Mouse (Mus musculus) layer of hippocampus, adult 2 months (tissue): ENCODE data around the gene Syne3. TPM values are rescaled to one million over a fixed set of nuclear protein-coding genes. Genes with fewer than 3 reads are reported as not detected.

Experiments
- DNase-seq, 2 experiments: peaks; one replicate each; pipeline ENCODE4 v3.0.0; 2022; ENCODE audit warnings: low spot score in 2 of 2
- H3K27ac ChIP-seq: fragments of 200-600 bp; 2 replicates; pipeline ENCODE4 v1.8.1; 2022
- H3K4me3 ChIP-seq: fragments of 200-600 bp; 2 replicates; pipeline ENCODE4 v1.8.1; 2022; ENCODE audit warnings: mild to moderate bottlenecking
- CTCF ChIP-seq: fragments of 200-600 bp; conservative IDR thresholded peaks from 2 replicates; pipeline ENCODE4 v1.8.1; 2022; ENCODE audit warnings: antibody characterized with exemption, mild to moderate bottlenecking, moderate library complexity
- total RNA-seq, 2 experiments: library from RNA; stranded (reverse); gene quantifications; 2 replicates each; pipeline ENCODE4 v1.2.3; 2021

Gene Syne3
- total RNA-seq, 2 experiments from 2014 or later = 1.7 to 1.8 TPM

DNA sequence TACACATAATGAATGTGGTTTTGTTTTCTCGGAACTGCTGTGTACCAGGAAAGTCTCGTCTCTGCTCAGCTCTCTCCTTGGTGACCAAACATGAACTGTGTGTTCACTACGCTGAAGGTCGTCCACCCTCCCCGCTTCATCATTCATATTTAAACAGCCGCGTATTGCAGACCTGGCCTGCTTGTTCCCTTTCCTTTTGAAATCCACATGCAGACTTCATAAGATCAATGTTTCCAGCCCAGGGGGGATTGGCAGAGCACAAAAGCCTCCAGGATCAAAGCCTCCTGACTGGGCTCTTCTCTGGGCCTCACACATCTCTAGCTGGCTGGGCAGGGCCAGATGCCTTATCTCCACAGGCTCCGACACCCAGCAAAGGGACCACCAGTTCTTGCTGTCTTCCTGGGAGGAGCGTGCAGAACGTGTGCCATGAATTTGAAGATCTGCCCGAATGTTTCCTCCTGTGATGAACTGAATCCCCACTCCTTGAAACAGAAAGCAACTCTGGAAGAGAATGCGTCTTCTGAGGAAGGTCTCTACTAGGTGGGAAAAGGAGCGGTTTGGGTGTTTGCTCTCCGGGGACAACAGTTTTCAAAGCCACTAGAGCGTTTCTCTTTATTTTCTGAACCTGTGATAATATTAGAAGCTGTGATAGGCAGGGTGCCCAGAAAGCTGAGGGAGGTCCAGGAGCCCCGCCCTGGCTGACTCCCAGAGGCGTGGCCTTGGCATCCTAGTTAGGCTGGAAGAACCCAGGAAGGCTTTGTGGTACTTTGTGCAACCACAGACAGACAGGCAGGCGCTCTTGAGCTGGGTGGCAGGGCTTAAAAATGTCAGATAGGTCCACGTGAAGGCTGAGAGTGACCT lies 10.0 kb upstream of the Syne3 start:
- no peak overlapping the region; the same call in 1 of the 2 replicates for H3K4me3 ChIP-seq
- peak overlapping the region; percentile 72 for H3K27ac ChIP-seq
- peak; percentile 24; the same call in 1 of the 2 replicates for TF ChIP-seq CTCF
- no peak for DNase-seq

DNA sequence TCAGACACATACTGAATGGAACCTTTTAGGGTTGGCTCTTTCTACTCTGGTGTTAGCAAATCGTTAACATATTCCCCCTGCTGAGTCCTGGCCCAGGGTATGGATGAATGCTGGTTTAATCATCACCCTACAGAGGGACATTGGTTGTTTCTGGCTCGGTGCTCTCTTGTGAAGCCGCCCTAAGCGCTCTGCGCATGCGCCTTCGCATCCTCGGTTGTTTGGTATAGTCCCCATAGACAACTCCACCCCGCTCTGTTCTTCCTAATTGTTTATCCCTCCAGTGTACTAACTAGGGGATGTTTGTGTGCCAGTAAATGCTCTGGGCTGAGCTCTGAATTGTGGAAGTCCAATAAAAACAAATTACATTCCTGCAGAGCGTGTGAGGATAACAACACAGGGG lies 7.0 kb upstream of the Syne3 start:
- H3K4me3 ChIP-seq = no peak overlapping the region
- TF ChIP-seq CTCF = no peak
- peak overlapping the region; percentile 78 for H3K27ac ChIP-seq
- DNase-seq = no peak

DNA sequence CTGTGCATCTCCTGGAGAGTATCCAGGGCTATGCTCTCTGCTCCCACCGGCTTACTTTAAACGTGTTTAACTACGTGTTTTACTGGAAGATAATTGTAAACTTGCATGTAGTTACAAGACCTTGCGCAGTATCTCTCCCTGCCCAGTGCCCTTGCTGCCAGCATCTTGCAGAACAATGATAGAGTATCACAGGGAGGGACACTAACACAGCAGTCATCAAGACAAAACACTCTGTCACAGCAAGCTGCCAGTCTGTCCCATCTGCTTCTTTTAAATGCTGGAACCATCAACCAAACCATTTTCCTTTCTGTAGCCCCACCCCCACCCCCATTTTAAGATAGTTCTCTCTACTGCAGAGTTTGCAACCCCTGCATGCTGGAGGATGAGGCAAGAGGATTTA lies 6.6 kb upstream of the Syne3 start:
- DNase-seq = peak in 1 of 2 experiments; percentile 33
- TF ChIP-seq CTCF = no peak
- Histone ChIP-seq H3K4me3 (no peak overlapping the region), H3K27ac (peak overlapping the region; percentile 78)

DNA sequence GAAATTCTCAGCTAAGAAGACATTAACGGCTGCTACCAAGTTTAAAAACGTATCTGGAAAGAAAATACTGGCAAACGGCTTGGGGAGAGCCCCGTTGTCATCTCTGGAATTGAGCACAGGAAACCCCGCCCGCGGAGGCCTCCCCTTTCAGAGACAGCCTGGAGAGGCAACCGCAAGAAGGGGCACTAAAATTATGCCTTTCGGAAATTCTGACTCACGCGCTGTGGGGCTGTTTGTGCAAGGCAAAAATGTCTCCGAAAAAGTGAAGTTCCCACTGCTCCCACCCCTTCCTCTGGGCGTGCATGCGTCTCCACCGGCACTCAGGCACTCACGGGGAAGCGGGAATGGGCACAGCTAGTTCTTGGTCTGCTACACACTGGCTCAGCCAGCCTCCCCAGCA lies 3.5 kb upstream of the Syne3 start:
- peak in 1 of 2 experiments; percentile 34 for DNase-seq
- no peak for TF ChIP-seq CTCF
- Histone ChIP-seq H3K4me3 (peak overlapping the region; percentile 11; the same call in 1 of the 2 replicates), H3K27ac (0 out of 2 replicates have a peak overlapping the region, but pooled peaks have one; percentile 10)

DNA sequence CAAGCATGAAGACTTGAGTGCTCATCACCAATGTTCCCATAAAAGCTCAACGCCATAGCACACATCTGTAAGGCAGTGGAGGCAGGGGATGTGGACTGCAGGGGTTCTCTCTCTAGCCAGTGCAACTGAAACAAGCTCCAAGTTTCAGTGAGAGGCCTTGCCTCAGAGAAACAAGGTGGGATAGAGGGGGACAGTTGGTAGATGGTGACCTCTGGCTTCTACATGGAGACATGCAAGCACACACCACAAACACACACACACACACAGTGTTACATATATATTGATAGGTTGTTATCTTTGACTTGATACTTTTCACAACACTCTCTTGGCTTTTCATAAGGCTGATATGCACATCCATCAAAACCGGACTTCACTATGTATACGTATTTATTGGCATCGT lies 2.7 kb upstream of the Syne3 start:
- DNase-seq = no peak
- no peak for TF ChIP-seq CTCF
- H3K4me3 ChIP-seq = no peak overlapping the region
- no peak overlapping the region for H3K27ac ChIP-seq

DNA sequence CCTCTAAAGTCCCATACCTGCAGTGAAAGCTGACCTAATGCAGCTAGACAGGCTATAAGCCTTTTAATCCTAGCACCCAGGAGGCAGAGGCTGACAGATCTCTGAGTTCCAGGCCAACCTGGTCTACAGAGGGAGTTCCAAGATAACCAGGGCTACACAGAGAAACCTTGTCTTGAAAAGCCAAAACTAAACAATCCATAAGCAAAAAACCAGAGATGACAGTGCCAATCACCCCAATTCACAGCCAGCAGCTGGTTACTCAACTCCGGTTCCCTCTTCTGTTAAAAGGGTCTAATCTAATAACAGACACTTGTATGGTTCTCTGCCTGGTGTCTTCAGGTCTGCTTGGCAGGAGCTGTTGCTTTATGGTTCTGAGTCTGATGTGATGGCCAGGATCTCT lies 2.0 kb upstream of the Syne3 start:
- DNase-seq = no peak
- H3K4me3 ChIP-seq = no peak overlapping the region
- H3K27ac ChIP-seq = no peak overlapping the region
- no peak for TF ChIP-seq CTCF

DNA sequence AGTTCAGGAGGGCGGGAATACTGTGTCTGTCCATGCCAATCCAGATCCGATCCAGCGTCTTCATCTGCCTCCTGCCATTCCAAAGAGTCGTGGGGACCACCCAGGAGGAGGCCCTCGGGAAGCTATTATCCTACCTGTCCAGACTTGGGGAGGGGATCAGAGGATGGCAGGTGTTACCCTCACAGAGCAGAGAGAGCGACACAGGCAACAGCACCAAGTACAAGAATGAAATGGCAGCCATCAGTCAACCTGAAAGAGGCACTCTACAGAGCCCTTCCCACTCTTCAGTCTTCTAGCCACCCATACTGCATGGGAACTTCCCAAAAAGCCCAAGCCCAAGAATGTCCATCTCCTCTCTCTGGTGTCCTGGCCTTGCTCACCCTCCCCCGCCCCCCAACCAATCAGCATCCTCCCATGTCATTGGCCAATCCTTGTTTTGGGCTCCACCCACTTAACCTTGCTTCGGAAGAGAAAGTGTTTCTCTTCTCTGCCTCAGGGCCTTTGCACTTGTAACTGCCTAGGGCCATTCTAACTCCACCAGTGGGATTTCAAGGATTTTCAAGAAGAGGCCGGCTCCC lies 693 bp upstream of the Syne3 start:
- DNase-seq = no peak
- no peak for TF ChIP-seq CTCF
- Histone ChIP-seq H3K4me3 (peak overlapping the region; percentile 74), H3K27ac (peak overlapping the region; percentile 82)

DNA sequence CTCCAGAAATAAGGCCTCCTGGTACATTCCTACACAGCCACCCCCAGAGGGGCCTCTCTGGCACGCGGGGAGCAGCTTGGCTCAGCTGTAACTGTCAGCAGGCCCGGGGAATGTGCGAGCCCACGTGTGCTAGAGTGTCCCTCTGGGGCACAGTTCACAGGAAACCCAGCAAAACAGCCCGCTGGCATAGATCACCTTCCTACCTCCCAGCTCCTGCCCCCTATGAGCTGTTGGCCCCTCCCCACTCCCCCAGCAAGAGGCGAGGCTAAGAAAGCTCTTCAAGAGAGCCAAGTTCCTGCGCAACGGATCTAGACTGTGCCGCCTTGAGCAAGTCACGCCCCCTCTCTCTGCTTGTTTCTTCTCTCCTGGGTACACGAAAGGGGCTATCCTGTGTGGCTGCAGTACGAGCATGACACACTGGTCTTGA lies 844 bp downstream of the Syne3 start:
- DNase-seq = no peak
- TF ChIP-seq CTCF = no peak
- Histone ChIP-seq H3K4me3 (no peak overlapping the region), H3K27ac (no peak overlapping the region)

DNA sequence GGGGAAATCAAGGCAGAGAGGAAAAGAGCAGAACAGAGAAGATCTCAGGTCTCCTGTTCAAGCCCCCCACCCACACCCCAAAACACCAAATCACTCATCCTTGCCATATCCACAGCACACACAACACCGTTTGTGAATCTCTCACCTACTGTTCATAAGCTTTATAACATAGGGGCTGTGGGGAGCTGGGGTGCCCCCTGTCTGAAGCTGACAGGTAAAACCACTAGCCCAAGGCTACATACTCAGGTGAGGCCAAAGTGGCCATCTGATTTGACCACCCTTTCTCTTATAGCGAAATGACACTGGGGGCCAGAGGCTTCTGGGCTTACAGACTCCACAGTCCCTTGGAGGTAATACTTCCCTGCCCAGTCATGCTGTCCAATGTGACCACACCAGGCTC lies 1.5 kb downstream of the Syne3 start:
- Histone ChIP-seq H3K4me3 (no peak overlapping the region), H3K27ac (no peak overlapping the region)
- TF ChIP-seq CTCF = 0 out of 2 replicates have a peak, but pooled peaks have one; percentile 19

DNA sequence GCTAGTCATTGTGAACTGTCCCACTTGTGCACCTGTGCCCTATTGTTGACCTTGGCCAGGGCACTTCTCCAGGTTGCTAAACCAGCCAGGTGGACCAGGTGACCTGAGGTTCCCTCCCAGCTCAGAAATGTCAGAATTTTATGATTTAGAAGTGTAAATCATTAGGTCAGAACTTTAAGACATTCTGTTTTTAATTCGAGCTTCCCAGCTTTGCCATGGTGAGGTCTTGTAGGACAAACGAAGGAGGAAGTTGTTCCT lies 4.0 kb downstream of the Syne3 start:
- no peak overlapping the region for H3K27ac ChIP-seq
- no peak for TF ChIP-seq CTCF
- no peak overlapping the region for H3K4me3 ChIP-seq
- no peak for DNase-seq

More for the DNA sequence above, 1.5 kb downstream of the Syne3 start:
- no peak for DNase-seq

DNA sequence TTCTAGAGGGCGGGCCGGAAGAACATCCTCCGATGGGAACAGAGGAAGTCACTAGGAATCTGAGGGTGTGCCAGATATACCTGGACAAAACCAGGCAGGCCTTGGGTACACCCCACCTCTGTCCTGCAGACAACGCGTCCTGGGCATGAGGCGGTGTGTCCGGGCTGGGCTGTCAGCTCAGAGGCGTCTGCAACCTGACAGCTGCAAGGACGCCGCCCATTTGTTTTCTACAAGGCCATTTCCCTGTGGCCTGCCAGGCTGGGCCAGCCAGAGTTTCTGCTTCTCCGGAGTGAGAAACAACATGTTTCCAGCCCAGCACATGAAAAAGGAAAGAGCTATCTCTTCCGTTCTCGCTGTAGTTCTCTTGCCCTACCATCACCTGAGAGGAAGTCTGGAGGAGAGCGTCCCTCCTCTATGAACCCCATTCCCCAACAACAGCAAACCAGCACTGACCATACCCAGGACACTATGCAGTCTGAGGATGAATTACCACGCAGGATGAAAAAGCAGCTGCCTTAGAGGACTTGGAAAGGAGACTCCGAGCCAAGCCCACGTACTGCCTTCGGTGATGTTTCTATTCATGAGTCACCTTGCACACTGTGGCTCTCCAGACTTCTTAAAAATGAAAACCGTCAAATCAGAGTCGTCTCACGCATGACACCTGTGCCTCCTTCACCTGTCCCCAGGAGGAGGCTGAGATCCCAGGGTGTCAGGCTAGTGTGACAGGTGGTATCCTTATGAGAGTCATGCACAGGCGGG lies 4.5 kb downstream of the Syne3 start:
- Histone ChIP-seq H3K27ac (no peak overlapping the region), H3K4me3 (no peak overlapping the region)
- TF ChIP-seq CTCF = no peak
- DNase-seq = no peak

DNA sequence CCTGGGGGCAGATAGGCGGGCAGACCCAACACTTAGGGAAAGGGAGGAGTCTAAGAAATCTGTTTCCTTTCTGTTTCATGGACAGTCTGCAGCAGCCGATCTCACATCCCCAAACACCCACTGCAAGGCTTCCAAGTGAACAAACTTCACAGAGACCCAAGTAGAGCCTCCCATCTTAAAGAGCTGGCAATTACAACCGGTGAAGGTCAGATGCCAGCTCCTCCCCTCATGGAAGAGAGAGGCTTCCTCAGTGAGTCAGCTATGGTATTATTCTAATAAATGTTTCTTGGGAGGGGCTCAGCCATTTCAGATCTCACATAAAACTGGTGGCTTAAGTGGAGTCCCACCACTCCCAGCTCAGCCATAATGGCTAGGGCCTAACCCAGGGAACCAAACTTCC lies 5.9 kb downstream of the Syne3 start:
- Histone ChIP-seq H3K27ac (no peak overlapping the region), H3K4me3 (no peak overlapping the region)
- no peak for TF ChIP-seq CTCF
- DNase-seq = no peak

DNA sequence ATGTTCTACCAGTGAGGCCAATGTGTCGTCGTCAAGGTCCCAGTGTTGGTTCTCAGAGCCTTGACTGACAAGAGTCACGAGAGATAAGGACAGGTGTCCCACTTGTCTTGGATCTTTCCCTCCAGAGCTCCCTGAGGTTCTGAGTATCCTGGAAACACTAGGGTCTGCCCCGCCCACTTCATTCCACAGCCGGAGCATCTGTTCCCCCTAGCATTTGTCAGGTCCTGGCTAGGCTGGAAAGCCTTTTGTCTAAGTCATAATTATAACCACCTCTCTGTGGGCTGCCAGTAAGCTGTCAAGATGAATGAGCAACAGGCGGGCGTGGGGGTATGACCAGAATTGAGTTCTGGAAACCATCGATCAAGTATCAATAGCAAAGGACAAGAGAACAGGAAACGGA lies 6.5 kb downstream of the Syne3 start:
- no peak overlapping the region for H3K27ac ChIP-seq
- no peak for DNase-seq

More for the DNA sequence above, 6.5 kb downstream of the Syne3 start:
- no peak for TF ChIP-seq CTCF
- H3K4me3 ChIP-seq = no peak overlapping the region
